Mouse (Mus musculus): ENCODE measurements around the gene Ube2o. TPM values are rescaled to one million over a fixed set of nuclear protein-coding genes. Genes with fewer than 3 reads are reported as not detected.
A peak's percentile ranks its signal among the peaks of the same experiment; 100 is the strongest.

Gene Ube2o
- polyA plus RNA-seq, 1 experiment, result 77.3 TPM

DNA sequence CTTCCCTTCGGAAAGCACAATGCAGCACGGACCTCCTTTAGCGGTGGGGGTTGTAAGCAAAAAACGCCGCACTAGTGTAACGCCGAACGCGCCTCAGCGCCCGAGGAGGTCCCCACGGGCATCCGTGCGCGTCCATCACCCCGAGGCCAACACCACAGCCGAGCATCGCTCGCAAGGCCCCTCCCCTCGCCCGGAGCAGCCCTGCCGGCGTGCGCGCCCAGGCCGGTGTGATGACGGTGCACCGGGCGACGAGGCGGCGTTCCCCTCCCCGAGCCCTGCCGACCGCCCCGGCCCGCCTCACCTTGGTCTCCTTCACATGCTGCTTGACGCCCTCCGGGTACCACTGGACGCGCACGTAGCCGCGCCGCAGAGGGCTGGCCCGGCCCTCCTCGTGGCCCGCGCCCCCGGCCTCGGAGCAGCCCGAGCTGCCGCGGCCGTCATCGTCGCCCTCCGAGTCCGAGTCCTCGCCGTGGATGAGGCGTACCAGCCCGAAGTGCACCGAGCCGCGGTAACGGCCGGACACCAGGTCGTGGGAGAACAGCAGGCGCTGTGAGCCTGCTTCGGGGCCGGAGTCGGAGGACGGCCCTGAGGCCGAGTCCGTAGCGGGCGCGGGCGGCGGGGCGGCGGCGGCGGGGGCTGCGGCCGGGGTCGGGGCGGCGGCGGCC lies 404 bp downstream of the Ube2o start:
- Histone ChIP-seq H3K36me3 (ENCODE audit: control insufficient read depth, insufficient read depth, low read length) (no peaks in the 10 kb centered on the region), H3K4me1 (ENCODE audit: control insufficient read depth, insufficient read depth, insufficient read length) (peaks cover 6% of the 10 kb centered on the region; the same call in 1 of the 2 replicates), H3K27me3 (ENCODE audit: control insufficient read depth, insufficient read depth, low read length) (no peaks in the 10 kb centered on the region), H3K27ac (ENCODE audit: insufficient read depth, low read length) (peak overlapping the region; percentile 62; the same call in 1 of the 2 replicates), H3K4me3 (ENCODE audit: extremely low read depth, insufficient read depth, insufficient read length) (peak overlapping the region; percentile 99)
- TF ChIP-seq CTCF (IDR thresholded peaks at IDR 0.05; ENCODE audit: extremely low read depth, insufficient read depth, insufficient read length, insufficient replicate concordance), result no peak
- no peak for TF ChIP-seq POLR2A (IDR thresholded peaks at IDR 0.05; ENCODE audit: low read depth, low read length)
- WGBS, result under 1% methylated on average over 91 of the region's 91 CpGs
- peak in 1 of 2 experiments; percentile 48 for DNase-seq (ENCODE audit: low read depth in 1 of 2, low spot score in 2 of 2)

DNA sequence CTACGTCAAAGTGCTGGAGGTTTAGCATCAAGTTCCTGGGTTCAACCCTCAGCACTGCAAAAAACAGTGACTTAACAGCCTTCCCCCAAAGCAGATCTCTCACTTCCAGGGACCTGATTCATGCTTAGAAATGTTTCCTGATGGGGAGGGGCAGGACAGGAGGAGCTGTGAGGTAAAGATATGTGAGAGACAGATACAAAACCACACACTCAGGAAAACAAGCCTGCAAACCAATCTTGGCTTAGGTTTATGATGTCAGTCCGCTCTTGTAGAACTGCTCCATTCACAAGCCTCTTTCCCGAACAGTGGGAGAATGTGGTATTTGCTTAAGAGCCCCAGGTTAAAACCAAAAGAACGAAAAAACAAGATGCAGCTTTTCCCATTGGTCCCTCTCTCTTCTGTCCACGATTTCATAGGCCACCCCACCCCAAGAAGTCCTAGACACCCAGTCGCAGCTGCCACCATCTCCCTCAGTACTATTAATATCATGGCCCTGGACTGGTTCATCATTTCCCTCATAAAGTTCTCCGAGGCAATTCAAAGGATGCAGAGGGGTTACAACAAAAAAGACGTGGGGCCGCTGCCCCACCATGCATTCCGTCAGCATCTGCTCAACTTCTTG lies 1.1 kb downstream of the Ube2o start:
- no peaks in the 10 kb centered on the region for H3K36me3 ChIP-seq (ENCODE audit: control insufficient read depth, insufficient read depth, low read length)
- no peak for DNase-seq (ENCODE audit: low read depth in 1 of 2, low spot score in 2 of 2)
- peaks cover 6% of the 10 kb centered on the region; the same call in 1 of the 2 replicates for H3K4me1 ChIP-seq (ENCODE audit: control insufficient read depth, insufficient read depth, insufficient read length)
- no peak for TF ChIP-seq POLR2A (IDR thresholded peaks at IDR 0.05; ENCODE audit: low read depth, low read length)
- no peak for TF ChIP-seq CTCF (IDR thresholded peaks at IDR 0.05; ENCODE audit: extremely low read depth, insufficient read depth, insufficient read length, insufficient replicate concordance)
- no peak overlapping the region for H3K27ac ChIP-seq (ENCODE audit: insufficient read depth, low read length)
- H3K4me3 ChIP-seq (ENCODE audit: extremely low read depth, insufficient read depth, insufficient read length), result peak overlapping the region; percentile 99
- H3K27me3 ChIP-seq (ENCODE audit: control insufficient read depth, insufficient read depth, low read length), result no peaks in the 10 kb centered on the region
- 30% methylated on average over 10 of the region's 10 CpGs for WGBS

GRCm38 (mm10) chr11:116579280-116579679 lies 2.0 kb downstream of the Ube2o start:
- Histone ChIP-seq H3K27ac (ENCODE audit: insufficient read depth, low read length) (no peak overlapping the region), H3K4me3 (ENCODE audit: extremely low read depth, insufficient read depth, insufficient read length) (no peak overlapping the region), H3K27me3 (ENCODE audit: control insufficient read depth, insufficient read depth, low read length) (no peaks in the 10 kb centered on the region), H3K36me3 (ENCODE audit: control insufficient read depth, insufficient read depth, low read length) (no peaks in the 10 kb centered on the region), H3K4me1 (ENCODE audit: control insufficient read depth, insufficient read depth, insufficient read length) (peaks cover 6% of the 10 kb centered on the region; the same call in 1 of the 2 replicates)
- 98% methylated on average over 3 of the region's 3 CpGs for WGBS
- DNase-seq (ENCODE audit: low read depth in 1 of 2, low spot score in 2 of 2), result no peak
- TF ChIP-seq CTCF (IDR thresholded peaks at IDR 0.05; ENCODE audit: extremely low read depth, insufficient read depth, insufficient read length, insufficient replicate concordance) (no peak), POLR2A (IDR thresholded peaks at IDR 0.05; ENCODE audit: low read depth, low read length) (no peak)

GRCm38 (mm10) chr11:116575396-116575795 lies 5.9 kb downstream of the Ube2o start:
- H3K27me3 ChIP-seq (ENCODE audit: control insufficient read depth, insufficient read depth, low read length), result no peaks in the 10 kb centered on the region
- DNase-seq (ENCODE audit: low read depth in 1 of 2, low spot score in 2 of 2), result no peak
- H3K27ac ChIP-seq (ENCODE audit: insufficient read depth, low read length), result no peak overlapping the region
- WGBS, result 95% methylated on average over 2 of the region's 2 CpGs
- no peaks in the 10 kb centered on the region for H3K4me1 ChIP-seq (ENCODE audit: control insufficient read depth, insufficient read depth, insufficient read length)
- no peak overlapping the region for H3K4me3 ChIP-seq (ENCODE audit: extremely low read depth, insufficient read depth, insufficient read length)
- no peaks in the 10 kb centered on the region for H3K36me3 ChIP-seq (ENCODE audit: control insufficient read depth, insufficient read depth, low read length)
- TF ChIP-seq CTCF (IDR thresholded peaks at IDR 0.05; ENCODE audit: extremely low read depth, insufficient read depth, insufficient read length, insufficient replicate concordance), result no peak
- no peak for TF ChIP-seq POLR2A (IDR thresholded peaks at IDR 0.05; ENCODE audit: low read depth, low read length)

- no peak overlapping the region for H3K4me3 ChIP-seq (ENCODE audit: extremely low read depth, insufficient read depth, insufficient read length)
- H3K27me3 ChIP-seq (ENCODE audit: control insufficient read depth, insufficient read depth, low read length), result no peaks in the 10 kb centered on the region
- no peaks in the 10 kb centered on the region for H3K4me1 ChIP-seq (ENCODE audit: control insufficient read depth, insufficient read depth, insufficient read length)
- WGBS, result 91% methylated on average over 6 of the region's 6 CpGs
- TF ChIP-seq POLR2A (IDR thresholded peaks at IDR 0.05; ENCODE audit: low read depth, low read length) (no peak), CTCF (IDR thresholded peaks at IDR 0.05; ENCODE audit: extremely low read depth, insufficient read depth, insufficient read length, insufficient replicate concordance) (no peak)
- no peaks in the 10 kb centered on the region for H3K36me3 ChIP-seq (ENCODE audit: control insufficient read depth, insufficient read depth, low read length)
- DNase-seq (ENCODE audit: low read depth in 1 of 2, low spot score in 2 of 2), result no peak
- H3K27ac ChIP-seq (ENCODE audit: insufficient read depth, low read length), result no peak overlapping the region
These were observed 6.3 kb downstream of the Ube2o start for GRCm38 (mm10) chr11:116574982-116575381.

DNA sequence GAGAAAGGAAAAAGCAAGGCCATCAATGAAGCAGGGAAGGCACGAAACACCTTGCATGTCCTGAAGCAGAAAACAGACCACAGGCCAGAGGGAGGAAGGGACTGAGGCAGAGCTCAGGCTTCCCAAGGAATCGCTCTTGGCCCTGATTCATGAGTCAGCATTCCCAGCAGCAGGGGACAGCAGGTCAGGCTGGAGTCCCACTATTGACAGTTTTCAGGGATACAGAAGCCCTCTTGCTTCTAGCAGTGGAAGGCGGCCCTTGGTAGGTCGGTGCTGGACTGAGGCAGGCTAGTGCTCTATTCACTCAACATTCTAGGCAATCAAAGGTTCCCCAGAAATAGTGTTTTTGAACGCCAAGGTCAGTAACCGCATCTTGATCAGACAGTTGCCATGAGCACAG lies 6.8 kb downstream of the Ube2o start:
- DNase-seq (ENCODE audit: low read depth in 1 of 2, low spot score in 2 of 2), result no peak
- Histone ChIP-seq H3K4me3 (ENCODE audit: extremely low read depth, insufficient read depth, insufficient read length) (no peak overlapping the region), H3K27ac (ENCODE audit: insufficient read depth, low read length) (no peak overlapping the region), H3K4me1 (ENCODE audit: control insufficient read depth, insufficient read depth, insufficient read length) (no peaks in the 10 kb centered on the region), H3K27me3 (ENCODE audit: control insufficient read depth, insufficient read depth, low read length) (no peaks in the 10 kb centered on the region), H3K36me3 (ENCODE audit: control insufficient read depth, insufficient read depth, low read length) (no peaks in the 10 kb centered on the region)
- TF ChIP-seq POLR2A (IDR thresholded peaks at IDR 0.05; ENCODE audit: low read depth, low read length), result no peak
- no peak for TF ChIP-seq CTCF (IDR thresholded peaks at IDR 0.05; ENCODE audit: extremely low read depth, insufficient read depth, insufficient read length, insufficient replicate concordance)
- WGBS, result 89% methylated on average over 6 of the region's 6 CpGs

All from spleen, adult 2 months (tissue).